Mouse (Mus musculus): Measurements from ENCODE around the gene Dthd1. TPM values are rescaled to one million over a fixed set of nuclear protein-coding genes. Genes with fewer than 3 reads are reported as not detected.

The Dthd1 gene
- total RNA-seq, 2 experiments from 2014 or later: not detected

- DNase-seq: no peak
- intact Hi-C loops (cut with DNase I): no loop called here
These were observed 43.9 kb downstream of the Dthd1 start for GRCm38 (mm10) chr5:62857502-62857901.

DNA sequence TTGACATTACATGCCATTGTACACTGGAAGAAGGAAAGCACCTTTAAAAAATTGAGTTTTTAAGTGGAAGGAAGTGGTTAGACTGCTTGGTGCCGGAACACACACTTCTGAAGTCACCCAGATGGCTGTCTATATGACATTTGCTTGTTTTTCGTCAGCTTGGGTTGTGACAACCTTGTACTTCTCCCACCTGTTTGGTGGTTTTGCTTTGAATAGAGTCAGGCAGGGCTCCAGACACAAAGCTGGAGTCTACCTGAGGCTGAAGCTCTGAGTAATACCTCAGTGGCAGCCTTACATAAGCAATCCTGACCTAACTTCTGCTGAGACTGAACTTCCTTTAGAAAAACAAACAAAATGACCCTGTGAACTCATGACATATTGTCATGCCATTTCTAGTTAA is 44.7 kb downstream of the Dthd1 start:
- intact Hi-C loops (cut with DNase I): no loop called here
- no peak for DNase-seq

DNA sequence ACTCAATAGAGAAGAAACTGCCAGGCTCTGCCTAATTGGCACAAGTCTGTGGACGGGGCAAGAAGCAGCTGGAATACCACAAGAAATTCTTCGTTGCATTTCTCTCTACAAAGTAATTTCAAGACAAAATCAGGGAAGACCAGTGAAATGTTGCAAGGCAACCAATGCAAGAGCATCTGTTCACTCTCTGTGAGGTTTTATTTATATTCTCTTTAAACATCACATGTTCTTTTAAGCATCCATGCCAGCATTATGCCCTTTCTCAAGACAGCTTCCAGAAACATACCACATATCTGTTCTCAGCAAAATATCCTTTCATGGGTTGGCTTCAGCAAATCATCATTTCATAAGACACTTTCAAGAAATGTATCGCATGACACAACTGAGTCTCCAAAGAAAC is 50.7 kb downstream of the Dthd1 start:
- no peak for DNase-seq
- intact Hi-C loops (cut with DNase I): no loop called here

DNA sequence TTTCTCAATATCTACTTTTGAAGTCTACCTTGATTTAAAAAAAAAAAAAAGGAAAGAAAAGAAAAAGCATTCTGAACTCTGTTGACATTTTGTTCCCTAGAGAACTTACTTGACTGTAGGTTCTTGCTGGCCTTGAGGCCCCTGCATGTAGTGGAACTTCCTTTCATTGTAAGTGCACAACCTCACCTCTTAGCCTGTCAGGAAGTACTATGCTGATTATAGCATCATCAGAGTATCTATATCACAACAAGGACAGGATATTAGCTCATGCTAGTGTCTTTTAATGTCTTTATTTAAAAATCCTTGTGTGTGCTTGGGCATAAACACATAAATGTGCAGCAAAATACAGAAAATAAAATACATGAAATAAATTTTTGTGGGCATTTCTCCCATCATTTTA is 53.4 kb downstream of the Dthd1 start:
- intact Hi-C loops (cut with DNase I): no loop called here
- no peak for DNase-seq

DNA sequence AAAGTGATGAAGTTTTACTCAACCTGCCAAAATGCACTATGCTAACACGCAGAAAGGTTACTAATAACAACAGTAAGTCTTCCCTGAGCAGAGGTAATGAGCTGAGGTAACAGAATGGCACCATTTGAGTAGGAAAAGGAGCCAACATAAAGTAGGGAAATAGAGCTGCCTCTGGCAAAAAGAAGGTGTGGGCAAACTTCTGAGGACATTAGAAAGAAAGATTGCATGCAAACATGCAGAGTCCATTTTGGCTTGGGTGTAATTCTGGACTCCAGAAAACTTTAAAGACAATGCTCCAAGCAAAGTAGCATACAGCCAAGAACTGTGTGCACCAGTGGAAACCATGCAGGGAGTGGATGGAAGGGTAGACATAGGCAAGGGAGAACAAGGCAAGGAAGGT is 65.9 kb downstream of the Dthd1 start:
- no peak for DNase-seq
- intact Hi-C loops (cut with DNase I): no loop called here

- intact Hi-C loops (cut with DNase I): no loop called here
- DNase-seq: no peak
These were observed 81.7 kb downstream of the Dthd1 start for GRCm38 (mm10) chr5:62895326-62895725.

- intact Hi-C loops (cut with DNase I): no loop called here
- DNase-seq: no peak
These were observed 93.3 kb downstream of the Dthd1 start for GRCm38 (mm10) chr5:62906954-62907353.

GRCm38 (mm10) chr5:62909074-62909473 is 95.5 kb downstream of the Dthd1 start:
- intact Hi-C loops (cut with DNase I): no loop called here
- no peak for DNase-seq

DNA sequence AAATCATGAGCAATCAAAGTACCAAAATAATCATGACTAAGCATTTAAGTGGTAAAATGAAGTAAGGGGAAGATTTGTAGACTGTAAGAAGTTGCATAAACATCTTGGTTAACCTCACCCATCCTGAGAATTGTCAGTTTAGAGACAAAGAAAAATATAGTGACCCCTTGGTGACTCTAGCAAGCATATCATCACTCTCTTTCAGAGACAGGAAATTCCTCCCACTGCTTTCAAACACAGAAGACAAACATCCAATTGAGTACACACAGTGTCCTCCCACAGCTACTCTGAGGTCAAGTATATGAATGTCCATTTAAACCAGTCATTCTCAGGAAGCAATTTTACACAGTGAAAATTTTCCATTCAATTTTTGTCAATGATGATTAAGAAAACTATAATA is 111.0 kb downstream of the Dthd1 start:
- intact Hi-C loops (cut with DNase I): no loop called here
- DNase-seq: no peak

Other genes starting within 250 kb of the Dthd1 start
- under 1 TPM; 0.79 to 0.89 TPM for gene Arap2, start 47.7 kb upstream of the Dthd1 start, total RNA-seq (2021)